Mouse (Mus musculus) kidney, adult 2 months (tissue): ENCODE measurements around the gene Scgb1c1. TPM values are rescaled to one million over a fixed set of nuclear protein-coding genes. Genes with fewer than 3 reads are reported as not detected.

ENCODE experiments used
- DNase-seq: peaks from one replicate; pipeline ENCODE4 v3.0.0; 2021
- H3K27ac ChIP-seq: fragments of 200-500 bp; 2 replicates; pipeline ENCODE4 v1.5.1; 2012; ENCODE audit warnings: low read depth, low read length, control low read depth, inconsistent platforms; ENCODE audit not compliant: insufficient read depth
- H3K27me3 ChIP-seq: fragments of 200-500 bp; replicated peaks from 2 replicates; pipeline ENCODE4 v1.6.1; 2012; ENCODE audit warnings: mild to moderate bottlenecking, moderate library complexity, low read length, inconsistent platforms; ENCODE audit not compliant: control insufficient read depth, insufficient read depth
- H3K36me3 ChIP-seq: fragments of 200-500 bp; 2 replicates; pipeline ENCODE4 v1.6.1; 2012; ENCODE audit warnings: mild to moderate bottlenecking, moderate library complexity, low read length, inconsistent platforms; ENCODE audit not compliant: control insufficient read depth, insufficient read depth
- H3K4me1 ChIP-seq: fragments of 200-500 bp; 2 replicates; pipeline ENCODE4 v1.6.1; 2011; ENCODE audit warnings: low read length; ENCODE audit not compliant: control insufficient read depth, insufficient read depth
- H3K4me3 ChIP-seq: fragments of 200-500 bp; 2 replicates; pipeline ENCODE4 v1.5.1; 2011; ENCODE audit warnings: mild to moderate bottlenecking, low read depth, low read length, control low read depth; ENCODE audit not compliant: insufficient read depth
- CTCF ChIP-seq: fragments of 200-500 bp; conservative IDR thresholded peaks from 2 replicates; pipeline ENCODE4 v1.5.1; 2011; ENCODE audit warnings: low read depth, mild to moderate bottlenecking, control low read depth, low read length, moderate library complexity, mixed read lengths; ENCODE audit not compliant: insufficient read depth, insufficient read length
- POLR2A ChIP-seq: fragments of 200-500 bp; IDR thresholded peaks from one replicate; pipeline ENCODE4 v1.6.1; 2011; ENCODE audit warnings: low read depth, low read length, control low read depth
- WGBS: fragments of 180-500 bp; shearing (Covaris S2); methylation state at CpG from one replicate; pipeline ENCODE4 v1.1.7; 2018; 5-methylcytosine and 5-hydroxymethylcytosine counted together
- polyA plus RNA-seq: library from polyadenylated mRNA; depleted of rRNA; stranded (reverse); fragments of >200 nt; gene quantifications from 2 replicates; pipeline ENCODE4 v1.2.3, GENCODE M21; 2012

Scgb1c1 gene
- polyA plus RNA-seq, 1 experiment = 20.8 TPM

GRCm38 (mm10) chr7:140854483-140854882 is 9.1 kb downstream of the Scgb1c1 start:
- Histone ChIP-seq H3K27me3 (no peaks in the 10 kb centered on the region), H3K36me3 (no peaks in the 10 kb centered on the region), H3K4me3 (no peak overlapping the region), H3K27ac (no peak overlapping the region), H3K4me1 (peaks cover 11% of the 10 kb centered on the region; the same call in 1 of the 2 replicates)
- no peak for DNase-seq
- TF ChIP-seq CTCF (no peak), POLR2A (no peak)
- WGBS = 81% methylated on average over 18 of the region's 18 CpGs

DNA sequence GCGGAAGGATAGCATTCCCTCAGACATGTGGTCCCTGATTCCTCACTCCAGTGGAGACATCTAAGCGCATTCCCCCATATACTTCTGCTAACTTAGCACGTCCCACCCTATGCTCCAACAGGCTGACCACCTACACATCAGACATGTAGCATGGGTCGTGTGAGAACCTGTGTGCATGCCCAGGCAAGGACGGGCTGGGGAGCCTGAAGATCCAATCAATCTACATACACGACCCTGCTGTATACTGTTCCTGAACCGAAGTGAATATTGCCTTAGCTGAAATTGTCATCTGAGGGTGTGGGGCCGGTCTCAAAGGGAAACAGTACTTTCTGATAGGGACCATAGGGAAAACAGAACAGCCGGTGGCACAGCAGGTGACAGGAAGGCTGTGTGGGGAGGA is 9.8 kb downstream of the Scgb1c1 start:
- peaks cover 11% of the 10 kb centered on the region; the same call in 1 of the 2 replicates for H3K4me1 ChIP-seq
- no peak for DNase-seq
- H3K4me3 ChIP-seq = peak overlapping the region; percentile 89
- TF ChIP-seq POLR2A (no peak), CTCF (no peak)
- H3K27me3 ChIP-seq = no peaks in the 10 kb centered on the region
- no peak overlapping the region for H3K27ac ChIP-seq
- WGBS = 64% methylated on average over 9 of the region's 9 CpGs
- H3K36me3 ChIP-seq = no peaks in the 10 kb centered on the region

DNA sequence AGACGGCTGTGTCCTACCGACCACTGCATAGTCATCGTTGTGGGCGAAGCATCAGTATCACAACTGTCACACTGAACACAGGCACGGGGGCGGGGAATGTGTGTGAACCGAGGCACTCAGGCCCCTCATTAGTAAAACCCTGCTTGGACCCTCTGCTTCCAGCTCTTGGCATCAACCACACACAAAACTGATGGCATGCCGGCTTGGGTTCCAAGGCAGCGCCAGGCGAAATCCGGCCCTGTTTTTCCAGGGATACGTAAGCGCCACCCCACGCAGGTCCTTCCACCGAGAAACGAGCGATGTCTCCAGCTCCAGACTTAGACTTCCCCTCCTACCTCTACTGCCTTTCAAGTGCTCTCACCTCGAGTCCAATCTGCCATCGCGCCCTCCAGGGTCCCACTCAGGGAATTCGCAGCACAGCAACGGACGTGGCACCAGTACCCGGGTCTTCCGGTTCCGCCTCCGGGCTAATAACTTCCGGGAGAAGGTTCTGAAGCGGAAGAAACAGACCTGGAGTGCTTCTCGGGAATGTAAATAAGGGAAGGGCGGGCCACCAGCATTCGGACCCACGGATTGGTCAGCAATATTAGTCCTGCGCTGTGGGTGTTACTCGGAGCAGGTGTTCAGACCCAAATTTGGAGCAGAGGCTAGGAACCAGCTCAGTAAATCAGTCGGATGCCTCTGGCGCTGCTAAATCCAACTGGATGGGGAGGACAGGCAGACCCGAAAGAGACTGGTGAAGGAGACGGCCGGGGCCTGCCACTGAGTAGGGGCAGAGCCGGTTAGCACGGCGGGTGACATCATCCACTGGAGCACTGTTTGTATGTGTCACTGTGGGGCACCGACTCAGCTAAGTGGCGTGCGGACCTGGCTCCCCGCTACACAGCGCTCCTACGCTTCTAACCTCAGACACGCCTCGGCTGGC is 10.8 kb downstream of the Scgb1c1 start, which contains the start of gene Gm45785:
Gm45785 (minus strand) TSS at position 472 of the 925 bp plus-strand sequence.
- no peak for TF ChIP-seq CTCF
- no peak for TF ChIP-seq POLR2A
- Histone ChIP-seq H3K27me3 (no peaks in the 10 kb centered on the region), H3K27ac (peak within 1 kb of the TSS; percentile 81), H3K36me3 (no peaks in the 10 kb centered on the region), H3K4me1 (peaks cover 11% of the 10 kb centered on the region; the same call in 1 of the 2 replicates), H3K4me3 (peak within 1 kb of the TSS; percentile 89)
- WGBS = under 1% methylated on average over 51 of the region's 51 CpGs
- DNase-seq = peak; percentile 96

DNA sequence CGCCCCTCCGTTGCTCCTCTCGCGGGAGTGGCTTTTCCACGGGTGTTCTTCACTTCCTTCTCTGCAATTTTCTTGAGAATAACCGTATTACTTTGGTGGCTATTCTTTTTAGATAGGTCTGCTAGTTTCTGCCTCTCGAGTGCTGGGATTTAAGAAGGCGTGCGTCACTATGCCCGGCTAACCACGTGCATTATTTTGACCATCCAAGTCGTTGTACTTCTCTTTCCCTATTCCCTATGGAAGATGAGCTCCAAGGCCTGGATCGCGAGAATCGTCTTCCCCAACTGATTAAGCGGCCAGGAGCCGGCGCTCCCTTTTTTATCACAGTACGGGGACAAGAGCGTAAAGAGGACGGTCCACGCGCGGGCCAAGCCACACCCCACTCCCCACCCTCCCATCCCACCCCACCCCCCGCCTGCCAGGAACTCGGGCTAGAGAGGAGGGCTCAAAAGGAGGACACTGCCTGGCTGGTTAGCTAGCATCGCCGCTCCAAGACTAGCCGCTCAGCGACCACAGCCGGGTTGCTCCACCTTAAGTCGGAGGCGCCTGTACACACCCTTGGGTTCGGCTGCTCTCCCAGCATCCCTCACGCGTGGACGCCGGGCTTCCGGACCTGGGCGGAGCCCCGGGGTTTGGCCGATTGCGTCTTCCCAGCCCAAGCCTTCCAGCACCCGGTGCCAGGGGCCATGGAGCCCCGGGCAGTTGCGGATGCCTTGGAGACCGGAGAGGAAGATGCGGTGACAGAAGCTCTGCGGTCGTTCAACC is 11.6 kb downstream of the Scgb1c1 start, which contains the start of gene Ric8a:
Ric8a (plus strand) TSS at position 173 of the 765 bp plus-strand sequence.
- peak within 1 kb of the TSS; percentile 89 for H3K4me3 ChIP-seq
- H3K27ac ChIP-seq = peak within 1 kb of the TSS; percentile 81
- TF ChIP-seq CTCF (no peak), POLR2A (peak; percentile 65)
- under 1% methylated on average over 50 of the region's 50 CpGs for WGBS
- H3K36me3 ChIP-seq = no peaks in the 10 kb centered on the region; the same call in 1 of the 2 replicates
- no peaks in the 10 kb centered on the region for H3K27me3 ChIP-seq
- peaks cover 11% of the 10 kb centered on the region; the same call in 1 of the 2 replicates for H3K4me1 ChIP-seq
- peak; percentile 95 for DNase-seq

DNA sequence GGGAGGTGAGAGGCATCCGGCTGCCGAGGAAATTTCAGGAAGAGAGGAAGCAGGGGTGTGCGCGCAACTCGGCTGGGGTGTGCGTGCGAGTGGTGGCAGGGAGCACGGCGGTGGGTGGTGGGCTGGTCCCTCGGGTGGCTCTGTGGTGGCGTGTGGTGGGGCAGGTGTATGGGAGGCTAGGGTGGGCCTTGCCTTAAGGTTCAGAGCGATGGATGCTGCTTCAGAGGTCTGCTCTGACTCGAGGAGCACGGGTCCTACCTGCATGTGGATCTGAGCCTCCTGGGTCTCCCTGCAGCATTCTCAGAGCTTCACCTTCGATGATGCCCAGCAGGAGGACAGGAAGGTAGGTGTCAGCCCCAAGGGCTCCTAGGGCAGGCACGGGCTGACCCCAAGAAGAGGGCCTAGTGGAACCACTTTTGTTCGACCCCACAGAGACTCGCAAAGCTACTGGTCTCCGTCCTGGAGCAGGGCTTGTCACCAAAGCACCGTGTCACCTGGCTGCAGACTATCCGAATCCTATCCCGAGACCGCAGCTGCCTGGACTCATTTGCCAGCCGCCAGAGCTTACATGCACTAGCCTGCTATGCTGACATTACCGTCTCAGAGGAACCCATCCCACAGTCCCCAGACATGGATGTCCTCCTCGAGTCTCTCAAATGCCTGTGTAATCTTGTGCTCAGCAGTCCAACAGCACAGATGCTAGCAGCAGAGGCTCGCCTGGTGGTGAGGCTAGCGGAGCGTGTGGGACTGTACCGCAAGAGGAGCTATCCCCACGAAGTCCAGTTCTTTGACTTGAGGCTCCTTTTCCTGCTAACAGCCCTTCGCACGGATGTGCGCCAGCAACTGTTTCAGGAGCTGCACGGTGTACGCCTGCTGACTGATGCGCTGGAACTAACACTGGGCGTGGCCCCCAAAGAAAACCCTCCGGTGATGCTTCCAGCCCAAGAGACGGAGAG is 12.5 kb downstream of the Scgb1c1 start, which contains the start of gene Bet1l:
Bet1l (minus strand) TSS at position 28 of the 956 bp plus-strand sequence.
- no peak for DNase-seq

DNA sequence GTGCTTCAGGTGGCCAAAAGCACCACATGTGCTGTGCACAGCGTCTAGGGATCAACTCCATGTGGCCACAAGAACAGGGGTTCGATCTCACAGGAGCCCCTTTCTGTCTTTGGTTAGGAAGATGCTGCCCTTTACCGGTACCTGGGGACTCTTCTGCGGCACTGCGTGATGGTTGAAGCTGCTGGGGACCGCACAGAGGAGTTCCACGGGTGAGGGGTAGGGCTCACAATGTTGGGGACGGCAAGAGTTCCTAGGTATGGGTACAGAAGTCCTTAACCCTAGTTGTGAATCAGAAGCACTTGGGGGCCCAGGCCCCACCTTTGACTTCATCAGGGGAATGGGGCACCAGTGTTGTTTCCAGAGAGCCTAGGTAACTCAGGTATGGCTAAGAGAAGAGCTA is 13.4 kb downstream of the Scgb1c1 start:
- WGBS = 95% methylated on average over 8 of the region's 8 CpGs
- TF ChIP-seq CTCF (no peak), POLR2A (no peak)
- Histone ChIP-seq H3K27me3 (no peaks in the 10 kb centered on the region), H3K36me3 (no peaks in the 10 kb centered on the region; the same call in 1 of the 2 replicates), H3K27ac (no peak overlapping the region), H3K4me1 (peaks cover 10% of the 10 kb centered on the region; the same call in 1 of the 2 replicates), H3K4me3 (no peak overlapping the region)
- DNase-seq = no peak

More for the DNA sequence above, 12.5 kb downstream of the Scgb1c1 start, which contains the start of gene Bet1l:
- Histone ChIP-seq H3K27ac (peak within 1 kb of the TSS; percentile 81), H3K36me3 (no peaks in the 10 kb centered on the region; the same call in 1 of the 2 replicates), H3K27me3 (no peaks in the 10 kb centered on the region), H3K4me1 (peaks cover 11% of the 10 kb centered on the region; the same call in 1 of the 2 replicates), H3K4me3 (peak within 1 kb of the TSS; percentile 89)
- 22% methylated on average over 40 of the region's 40 CpGs for WGBS
- TF ChIP-seq CTCF = no peak
- TF ChIP-seq POLR2A = no peak
